Mouse (Mus musculus): ENCODE measurements around the gene Ascl2.

GRCm38 (mm10) chr7:142949568-142949967, 19.5 kb downstream of the Ascl2 start:
- TF ChIP-seq CTCF (IDR thresholded peaks at IDR 0.05) (no peak), EP300 (IDR thresholded peaks at IDR 0.05) (no peak)

Data from lung, postnatal 0 days (tissue).